Mouse (Mus musculus) frontal cortex, postnatal 25 days (tissue): ENCODE data around the gene Ror1.

Source experiments
- DNase-seq, 2 experiments: peaks; one replicate each; pipeline ENCODE4 v3.0.0; 2022; ENCODE audit warnings: low spot score in 2 of 2

The Ror1 gene

GRCm38 (mm10) chr4:100095685-100096595, at the start of gene Ror1:
Gene Ror1, plus strand, starts transcription at chr4:100095791.
- DNase-seq = peak; percentile 74 to 83

GRCm38 (mm10) chr4:100047066-100047465, 48.5 kb upstream of the Ror1 start:
- no peak for DNase-seq

GRCm38 (mm10) chr4:100048351-100048950, 47.1 kb upstream of the Ror1 start:
- no peak for DNase-seq

DNA sequence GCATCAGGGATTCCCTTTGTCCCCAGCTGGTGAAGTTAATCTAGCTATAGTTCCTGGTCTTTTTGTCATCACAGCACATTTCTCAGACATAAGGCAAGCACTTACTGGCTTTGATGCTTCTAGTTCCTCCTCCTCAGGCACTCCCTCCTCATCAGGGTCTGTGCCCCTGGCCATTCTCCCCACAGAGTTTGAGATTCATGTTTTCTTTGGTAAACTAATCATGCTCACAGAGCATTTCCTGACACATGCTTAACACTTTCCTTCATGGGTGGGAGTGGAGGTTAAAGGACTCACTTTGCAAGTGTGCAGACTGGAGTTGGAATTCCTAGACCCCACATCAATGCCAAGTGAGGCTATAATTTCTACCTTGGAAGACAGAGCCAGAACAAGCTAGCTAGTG, 43.8 kb upstream of the Ror1 start:
- no peak for DNase-seq

DNA sequence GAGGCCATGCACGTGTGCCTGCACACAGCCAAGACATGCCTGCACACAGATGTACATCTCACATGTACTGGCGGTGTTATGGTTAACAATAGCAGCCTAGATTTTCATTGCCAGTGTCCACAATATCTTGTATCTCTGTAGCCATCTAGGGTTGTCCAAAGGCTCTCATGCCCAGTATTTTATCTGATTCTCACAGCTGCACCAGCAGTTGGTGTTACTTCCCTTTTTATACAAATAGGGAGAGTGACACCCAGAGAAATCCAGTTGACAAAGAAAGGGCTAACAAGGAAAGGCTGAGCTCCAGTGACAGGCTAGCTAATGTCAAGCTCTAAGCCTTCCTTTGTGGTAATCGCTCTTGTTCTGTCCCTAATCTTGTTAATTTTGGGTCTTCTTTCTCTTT, 43.3 kb upstream of the Ror1 start:
- no peak for DNase-seq

DNA sequence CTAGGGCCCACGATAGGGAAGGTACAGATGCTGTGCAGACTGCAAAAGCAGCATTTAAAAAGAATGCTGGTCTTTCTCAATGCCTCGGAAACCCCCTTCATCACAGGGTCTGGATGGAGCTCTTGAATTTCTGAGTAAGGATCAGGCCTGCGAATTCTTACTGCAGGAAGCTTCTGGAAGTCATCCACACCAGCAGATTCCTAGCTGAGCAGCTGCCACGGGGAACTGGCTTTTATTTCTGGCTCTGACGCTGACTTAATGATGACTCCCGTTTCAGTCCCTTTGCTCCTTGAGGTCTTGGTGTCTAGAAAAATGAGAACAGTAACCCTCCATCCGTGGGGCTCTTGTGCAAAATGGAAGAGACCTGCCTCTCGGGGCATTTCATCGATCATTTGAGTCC, 39.5 kb upstream of the Ror1 start:
- no peak for DNase-seq

GRCm38 (mm10) chr4:100056446-100056845, 39.1 kb upstream of the Ror1 start:
- no peak for DNase-seq

GRCm38 (mm10) chr4:100057381-100057780, 38.2 kb upstream of the Ror1 start:
- DNase-seq = no peak

GRCm38 (mm10) chr4:100058631-100059030, 37.0 kb upstream of the Ror1 start:
- DNase-seq = no peak

GRCm38 (mm10) chr4:100059811-100060210, 35.8 kb upstream of the Ror1 start:
- DNase-seq = no peak

DNA sequence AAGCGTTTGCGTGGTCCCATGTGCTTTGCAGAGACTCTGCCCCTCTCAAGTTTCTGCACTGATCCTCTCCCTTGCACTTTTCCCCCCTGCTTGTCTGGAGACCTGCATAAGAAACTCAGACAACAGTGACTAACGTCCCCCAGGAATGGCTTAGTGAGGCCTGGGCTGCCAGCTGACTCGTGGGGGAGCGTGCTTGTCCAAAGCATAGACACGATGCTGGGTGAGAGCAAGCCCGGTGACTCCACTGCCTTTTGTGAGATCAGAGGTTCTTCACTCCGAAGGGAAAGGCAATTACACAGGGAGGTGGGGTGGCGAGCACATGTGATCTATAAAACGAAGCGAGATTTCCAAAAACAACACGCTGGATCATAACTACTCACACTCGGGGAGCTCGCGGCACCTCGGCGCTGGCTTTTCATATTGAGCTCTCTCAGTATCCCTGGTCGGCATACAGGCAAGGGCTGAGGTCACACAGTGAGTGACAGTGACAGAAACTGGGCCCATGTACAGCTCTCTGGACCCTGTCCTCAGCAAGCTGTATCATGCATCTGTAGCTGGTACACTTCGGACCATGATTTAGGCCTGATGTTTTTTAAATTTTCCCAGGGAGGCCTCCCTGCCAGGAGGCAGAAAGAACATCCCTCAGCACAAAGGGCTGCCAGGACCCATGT, 34.1 kb upstream of the Ror1 start:
- DNase-seq = no peak

DNA sequence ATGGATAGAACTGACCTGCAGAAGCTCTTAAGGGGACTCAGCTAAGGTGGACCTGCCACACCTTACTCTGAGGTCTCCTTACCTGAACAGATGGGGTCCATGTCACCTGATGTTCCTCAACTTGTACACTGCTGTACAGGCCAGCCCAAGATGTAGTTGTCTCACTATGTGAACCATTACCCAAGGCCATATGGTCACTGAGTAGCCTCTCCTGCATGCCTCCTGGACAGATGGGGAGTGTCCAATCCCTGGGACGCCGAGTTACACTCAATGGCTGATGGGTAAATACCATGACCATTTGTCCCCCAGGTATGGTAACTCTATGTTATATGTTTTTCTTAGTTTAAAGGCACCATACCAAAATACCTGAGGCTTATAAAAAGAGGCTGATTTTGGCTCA, 29.9 kb upstream of the Ror1 start:
- DNase-seq = no peak

DNA sequence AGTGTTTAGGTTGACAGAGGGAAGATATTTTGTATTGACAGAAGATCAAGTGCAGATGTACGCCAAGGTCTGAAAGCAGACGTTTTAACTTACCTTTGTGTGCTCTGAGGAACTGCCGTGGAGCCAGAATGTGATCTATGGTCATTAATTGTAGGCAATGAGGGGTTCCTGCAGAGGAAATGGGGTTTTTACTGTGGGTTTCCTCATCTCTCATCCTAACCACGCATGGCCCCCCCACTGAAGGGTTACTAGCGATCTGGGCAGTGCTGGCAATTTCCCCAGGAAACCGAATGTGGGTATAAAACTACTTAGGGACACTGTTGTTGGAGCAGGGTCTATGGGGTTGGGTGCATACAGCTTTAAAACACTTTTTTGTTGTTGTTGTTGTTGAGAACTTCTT, 25.5 kb upstream of the Ror1 start:
- no peak for DNase-seq

GRCm38 (mm10) chr4:100096596-100097181, 1.1 kb downstream of the Ror1 start:
- no peak for DNase-seq

DNA sequence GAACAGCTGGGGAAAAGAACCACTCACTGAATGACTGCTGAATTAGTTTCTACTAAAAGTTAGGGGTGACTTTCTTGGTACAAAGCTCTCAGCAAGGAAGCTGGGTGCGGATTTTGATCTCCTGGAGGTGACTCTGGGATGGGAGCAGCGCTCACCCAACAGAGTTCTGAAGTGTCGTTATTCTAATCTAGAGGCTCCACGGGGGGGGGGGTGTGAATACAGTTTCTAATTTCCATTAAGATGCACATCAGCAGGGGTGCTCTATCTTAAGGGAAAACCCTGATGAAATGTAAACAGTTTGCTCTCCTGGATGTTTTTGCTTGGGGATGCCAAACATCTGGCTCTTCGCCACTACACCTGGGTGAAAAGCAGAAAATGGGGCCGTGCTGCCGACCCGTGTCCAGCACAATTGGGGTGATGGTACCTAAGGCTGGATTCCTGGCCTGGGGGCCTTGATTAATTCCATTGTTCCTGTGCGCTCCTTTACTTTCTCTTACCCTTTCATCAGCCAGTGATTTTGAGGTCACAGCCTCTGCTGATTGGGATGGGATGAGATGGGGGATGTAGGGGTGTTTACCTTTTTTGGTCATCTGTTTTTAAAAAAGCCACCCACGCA, 1.9 kb downstream of the Ror1 start:
- no peak for DNase-seq

DNA sequence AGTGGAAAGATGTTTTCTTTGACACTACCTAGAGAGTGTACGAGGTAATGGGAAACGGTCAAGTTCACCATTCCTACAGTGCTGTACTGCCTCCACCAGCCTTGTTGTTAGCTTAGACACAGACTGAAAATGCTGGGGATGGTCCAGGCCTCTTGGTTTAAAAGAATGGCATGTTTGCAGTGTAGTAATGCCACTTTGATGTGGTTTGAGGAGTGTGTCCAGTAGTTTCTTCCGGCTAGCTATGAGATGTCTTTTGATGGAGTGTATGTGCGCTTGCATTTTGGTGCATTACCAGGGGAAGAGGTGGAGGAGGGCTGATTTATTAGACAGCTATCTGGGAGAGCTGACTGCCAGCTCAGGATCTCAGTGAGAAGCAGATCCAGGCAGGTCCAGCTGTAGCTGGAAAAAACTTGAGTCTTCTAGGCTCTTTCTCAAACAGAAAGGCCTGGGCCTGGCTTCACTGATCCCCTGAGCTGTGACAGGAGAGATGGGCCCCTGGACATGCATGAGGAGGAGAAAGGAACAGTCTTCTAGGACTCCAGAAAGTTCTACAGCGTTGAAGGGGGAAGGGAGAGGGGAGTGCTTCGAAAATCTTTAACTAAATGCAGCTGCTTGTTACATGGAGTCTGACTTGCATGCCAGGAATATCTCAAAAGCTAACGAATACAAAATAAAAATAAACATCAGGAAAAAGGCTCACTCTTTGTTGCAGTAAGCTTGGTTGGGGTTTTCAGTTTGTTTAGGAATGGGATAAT, 5.7 kb downstream of the Ror1 start:
- DNase-seq = no peak

- DNase-seq = no peak
Observed at GRCm38 (mm10) chr4:100101844-100102243, 6.3 kb downstream of the Ror1 start.

GRCm38 (mm10) chr4:100104241-100104640, 8.7 kb downstream of the Ror1 start:
- no peak for DNase-seq

GRCm38 (mm10) chr4:100107593-100107992, 12.0 kb downstream of the Ror1 start:
- no peak for DNase-seq

GRCm38 (mm10) chr4:100108551-100108950, 13.0 kb downstream of the Ror1 start:
- no peak for DNase-seq

DNA sequence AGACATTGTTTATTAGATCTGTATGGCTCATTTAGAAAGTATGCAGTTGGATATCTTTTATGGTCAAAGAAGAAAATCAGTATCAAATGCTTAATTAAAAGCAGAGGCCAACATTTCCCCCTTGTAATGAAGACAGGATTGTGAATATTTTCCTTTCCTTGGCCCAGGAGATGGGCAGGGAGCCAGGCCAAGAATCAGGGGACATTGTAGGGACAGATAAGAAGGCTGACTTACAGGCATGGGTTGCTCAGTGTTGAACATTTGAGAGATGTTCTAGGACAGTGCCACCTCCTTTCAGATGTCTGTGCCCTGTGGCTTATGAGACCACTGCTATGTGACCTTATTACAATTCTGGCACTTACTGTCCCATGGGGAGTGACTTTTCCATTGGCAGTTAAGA, 18.6 kb downstream of the Ror1 start:
- DNase-seq = no peak
